ENCODE assay signal across 20 mouse cellular contexts in genomic region chr12:80830820-80831219, GRCm38 (mm10). TPM values are rescaled to one million over a fixed set of nuclear protein-coding genes. Genes with fewer than 3 reads are reported as not detected.
DNase-seq lines count a peak whose midpoint lies in the region; ATAC-seq lines count a peak whose summit lies in the region.
"Had no signal": no experiment of that assay in that cellular context is flagged by ENCODE, and none has a peak within 500 bp of the region (broad histone marks: within the 10 kb centered on the region; RNA-seq: fewer than 3 reads in every experiment).

No protein-coding gene starts in this region.

- H3K4me2 ChIP-seq in heart, embryonic 16.5 days (ENCODE audit: low read depth, low read length), result no peak overlapping the region
- no peak overlapping the region for H3K4me2 ChIP-seq in lung, embryonic 15.5 days
- H3K4me2 ChIP-seq in liver, embryonic 15.5 days, result no peak overlapping the region
- H3K4me2 ChIP-seq in intestine, embryonic 16.5 days (ENCODE audit: low read depth, low read length), result no peak overlapping the region
- H3K4me2 ChIP-seq: embryonic facial prominence, embryonic 12.5 days had no signal

- H3K27ac ChIP-seq in heart, embryonic 16.5 days (ENCODE audit: low read length), result peak overlapping the region; percentile 62; the same call in 1 of the 2 replicates
- H3K27ac ChIP-seq in lung, embryonic 15.5 days, result peak overlapping the region; percentile 44; the same call in 1 of the 2 replicates
- 0 out of 2 replicates have a peak overlapping the region, but pooled peaks have one; percentile 6 for H3K27ac ChIP-seq in liver, embryonic 15.5 days (replicated peaks)
- no peak overlapping the region for H3K27ac ChIP-seq in intestine, embryonic 16.5 days (ENCODE audit: low read length)
- H3K27ac ChIP-seq: embryonic facial prominence, embryonic 12.5 days had no signal

- no peak overlapping the region for H3K4me3 ChIP-seq in heart, embryonic 16.5 days (ENCODE audit: low read length)
- H3K4me3 ChIP-seq in lung, embryonic 15.5 days, result no peak overlapping the region
- H3K4me3 ChIP-seq in liver, embryonic 15.5 days (replicated peaks), result no peak overlapping the region
- no peak overlapping the region for H3K4me3 ChIP-seq in intestine, embryonic 16.5 days (ENCODE audit: low read length)
- H3K4me3 ChIP-seq: embryonic facial prominence, embryonic 12.5 days had no signal

- no peak for DNase-seq in heart, adult 9 months (ENCODE audit: low spot score in 2 of 2)
- DNase-seq in lung, postnatal 25 days (ENCODE audit: low spot score), result no peak
- DNase-seq: cerebellum, adult 11-12 months; cerebellum, postnatal 36 days; forebrain, postnatal 0 days; gastrocnemius, postnatal 10 days; kidney, adult 11 months; kidney, postnatal 4 days; layer of hippocampus, postnatal 36 days; left cerebral cortex, postnatal 4 days; thymus, postnatal 14 days had no signal

- H3K9me3 ChIP-seq in heart, embryonic 16.5 days (replicated peaks; ENCODE audit: control insufficient read depth, low read length), result no peaks in the 10 kb centered on the region
- H3K9me3 ChIP-seq in lung, embryonic 15.5 days, result no peaks in the 10 kb centered on the region
- H3K9me3 ChIP-seq in liver, embryonic 15.5 days (replicated peaks), result no peaks in the 10 kb centered on the region
- no peaks in the 10 kb centered on the region for H3K9me3 ChIP-seq in intestine, embryonic 16.5 days (ENCODE audit: control insufficient read depth, low read length)
- H3K9me3 ChIP-seq: embryonic facial prominence, embryonic 12.5 days had no signal

- no peak overlapping the region for H3K9ac ChIP-seq in heart, embryonic 16.5 days (ENCODE audit: low read length)
- no peak overlapping the region for H3K9ac ChIP-seq in lung, embryonic 15.5 days
- H3K9ac ChIP-seq in liver, embryonic 15.5 days, result no peak overlapping the region
- H3K9ac ChIP-seq in intestine, embryonic 16.5 days (ENCODE audit: low read depth, low read length), result no peak overlapping the region
- H3K9ac ChIP-seq: embryonic facial prominence, embryonic 12.5 days; forebrain, postnatal 0 days had no signal

- H3K27me3 ChIP-seq in heart, embryonic 16.5 days (ENCODE audit: control insufficient read depth, insufficient read depth, low read length), result no peaks in the 10 kb centered on the region
- H3K27me3 ChIP-seq in lung, embryonic 15.5 days, result no peaks in the 10 kb centered on the region
- H3K27me3 ChIP-seq in liver, embryonic 15.5 days, result no peaks in the 10 kb centered on the region
- no peaks in the 10 kb centered on the region for H3K27me3 ChIP-seq in intestine, embryonic 16.5 days (replicated peaks; ENCODE audit: control insufficient read depth, insufficient read depth, low read length)
- H3K27me3 ChIP-seq: CH12.LX; embryonic facial prominence, embryonic 12.5 days; Patski had no signal

- no peaks in the 10 kb centered on the region for H3K36me3 ChIP-seq in heart, embryonic 16.5 days (ENCODE audit: control insufficient read depth, insufficient read depth)
- peaks cover 10% of the 10 kb centered on the region for H3K36me3 ChIP-seq in lung, embryonic 15.5 days
- H3K36me3 ChIP-seq in liver, embryonic 15.5 days (replicated peaks), result peaks cover 31% of the 10 kb centered on the region; the same call in 1 of the 2 replicates
- H3K36me3 ChIP-seq in intestine, embryonic 16.5 days (ENCODE audit: control insufficient read depth, insufficient read depth, low read length), result 0 out of 2 replicates have a peak, but pooled peaks cover 2% of the 10 kb centered on the region
- H3K36me3 ChIP-seq: embryonic facial prominence, embryonic 12.5 days had no signal

- ATAC-seq in heart, embryonic 16.5 days (replicated peaks; ENCODE audit: extremely low read depth, insufficient read depth, low FRiP score), result no peak
- no peak for ATAC-seq in lung, embryonic 15.5 days (ENCODE audit: borderline replicate concordance, extremely low read depth, low FRiP score, low TSS enrichment)
- peak; percentile 22; the same call in 1 of the 2 replicates for ATAC-seq in common myeloid progenitor, adult 5-6 weeks (replicated peaks; ENCODE audit: low read depth, poor library complexity, severe bottlenecking)
- no peak for ATAC-seq in liver, embryonic 15.5 days (ENCODE audit: insufficient read depth)
- no peak for ATAC-seq in intestine, embryonic 16.5 days
- ATAC-seq: forebrain, postnatal 0 days; midbrain, embryonic 16.5 days; Patski had no signal

- peaks cover 42% of the 10 kb centered on the region for H3K4me1 ChIP-seq in heart, embryonic 16.5 days (ENCODE audit: control insufficient read depth, insufficient read depth, low read length)
- peaks cover 56% of the 10 kb centered on the region for H3K4me1 ChIP-seq in lung, embryonic 15.5 days
- H3K4me1 ChIP-seq in liver, embryonic 15.5 days (replicated peaks), result peaks cover 72% of the 10 kb centered on the region
- peaks cover 39% of the 10 kb centered on the region for H3K4me1 ChIP-seq in intestine, embryonic 16.5 days (ENCODE audit: control insufficient read depth, insufficient read depth, low read length)
- H3K4me1 ChIP-seq: embryonic facial prominence, embryonic 12.5 days had no signal

- 42% methylated on average over 2 of the region's 2 CpGs for WGBS in heart, embryonic 16.5 days
- WGBS in lung, embryonic 15.5 days, result 46% methylated on average over 2 of the region's 2 CpGs
- WGBS in liver, embryonic 15.5 days (ENCODE audit: insufficient replicate concordance), result 17% methylated on average over 2 of the region's 2 CpGs
- WGBS in intestine, embryonic 16.5 days, result 53% methylated on average over 2 of the region's 2 CpGs

RNA-seq across cellular contexts. Expression of gene Susd6, which starts 40.5 kb away (rescaled TPM):
- polyA plus RNA-seq in heart, embryonic 16.5 days (2015; fragmentation: Nextera tagmentation; extraction: Ambion mirVana), result 18.1 and 19.4 TPM in 2 replicates
- 17.3 and 17.4 TPM in 2 replicates for polyA plus RNA-seq in lung, embryonic 15.5 days (2015; fragmentation: Nextera tagmentation; extraction: Ambion mirVana)
- total RNA-seq in common myeloid progenitor, adult 5-6 weeks (2017), result 18.4 and 22.4 TPM in 2 replicates
- 13.7 and 15.8 TPM in 2 replicates for polyA plus RNA-seq in liver, embryonic 15.5 days (2015; fragmentation: Nextera tagmentation; extraction: Ambion mirVana)
- polyA plus RNA-seq in intestine, embryonic 16.5 days (2015; fragmentation: Nextera tagmentation; extraction: Ambion mirVana), result 16.4 and 20.0 TPM in 2 replicates
